Mouse (Mus musculus) lung, postnatal 25 days (tissue): ENCODE results near the gene Mettl1.
"Not testable (repeated sequence)": the region's sequence is repeated elsewhere in the genome, so short reads cannot be mapped to it uniquely, and the experiment has no call there.

Experiments used
- DNase-seq: peaks from one replicate; pipeline ENCODE4 v3.0.0; 2022; ENCODE audit warnings: low spot score

The Mettl1 gene

GRCm38 (mm10) chr10:127068360-127069038 is 27.3 kb downstream of the Mettl1 start:
- no peak for DNase-seq

- DNase-seq: no peak
Measured at GRCm38 (mm10) chr10:127069281-127070189, 28.3 kb downstream of the Mettl1 start.

- peak; percentile 97 for DNase-seq
Measured at GRCm38 (mm10) chr10:127070190-127071121, 29.2 kb downstream of the Mettl1 start, which contains the start of gene Tspan31. Tspan31 (minus strand) TSS chr10:127070264.

GRCm38 (mm10) chr10:127071203-127071602 is 30.0 kb downstream of the Mettl1 start:
- no peak for DNase-seq

DNA sequence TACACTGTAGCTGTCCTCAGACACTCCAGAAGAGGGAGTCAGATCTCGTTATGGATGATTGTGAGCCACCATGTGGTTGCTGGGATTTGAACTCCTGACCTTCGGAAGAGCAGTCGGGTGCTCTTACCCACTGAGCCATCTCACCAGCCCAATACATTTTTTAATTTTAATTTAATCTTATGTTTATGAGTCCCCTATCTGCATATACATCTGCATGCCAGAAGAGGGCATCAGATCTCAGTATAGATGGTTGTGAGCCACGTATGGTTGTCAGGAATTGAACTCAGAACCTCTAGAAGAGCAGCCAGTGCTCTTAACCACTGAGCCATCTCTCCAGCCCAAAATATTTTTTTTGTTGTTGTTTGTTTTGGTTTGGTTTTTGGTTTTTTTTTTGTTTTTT is 31.1 kb downstream of the Mettl1 start:
- DNase-seq: not testable (repeated sequence)

DNA sequence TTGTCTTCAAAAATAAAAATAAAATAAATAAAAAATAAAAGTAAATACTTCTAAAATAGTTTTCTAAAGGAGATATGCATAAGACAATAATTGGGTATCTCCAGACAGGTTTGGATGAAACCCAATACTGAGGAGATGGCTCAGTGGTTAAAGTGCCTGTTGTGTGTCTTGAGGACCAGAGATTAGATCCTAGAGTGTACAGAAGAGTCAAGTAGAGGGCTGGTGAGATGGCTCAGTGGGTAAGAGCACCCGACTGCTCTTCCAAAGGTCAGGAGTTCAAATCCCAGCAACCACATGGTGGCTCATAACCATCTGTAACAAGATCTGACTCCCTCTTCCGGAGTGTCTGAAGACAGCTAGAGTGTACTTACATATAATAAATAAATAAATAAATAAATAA is 31.8 kb downstream of the Mettl1 start:
- DNase-seq: not testable (repeated sequence)

DNA sequence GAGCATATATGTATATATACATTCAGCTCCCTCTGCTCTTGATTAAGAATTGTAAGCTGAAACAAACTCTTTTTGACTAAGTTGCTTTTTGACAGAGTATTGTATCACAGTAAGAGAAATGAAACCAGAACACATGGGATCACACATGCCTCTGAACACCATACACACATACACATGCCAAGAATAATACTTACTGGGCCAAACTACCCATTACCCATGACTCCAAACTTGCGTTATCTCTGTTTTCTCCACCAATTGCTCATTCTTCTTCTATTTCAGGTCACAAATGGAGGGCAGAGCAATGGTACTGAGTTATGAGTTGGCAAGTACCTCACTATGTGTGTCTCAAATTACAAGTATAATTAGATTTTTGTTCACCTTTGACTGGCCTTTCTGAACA is 32.8 kb downstream of the Mettl1 start:
- DNase-seq: no peak

DNA sequence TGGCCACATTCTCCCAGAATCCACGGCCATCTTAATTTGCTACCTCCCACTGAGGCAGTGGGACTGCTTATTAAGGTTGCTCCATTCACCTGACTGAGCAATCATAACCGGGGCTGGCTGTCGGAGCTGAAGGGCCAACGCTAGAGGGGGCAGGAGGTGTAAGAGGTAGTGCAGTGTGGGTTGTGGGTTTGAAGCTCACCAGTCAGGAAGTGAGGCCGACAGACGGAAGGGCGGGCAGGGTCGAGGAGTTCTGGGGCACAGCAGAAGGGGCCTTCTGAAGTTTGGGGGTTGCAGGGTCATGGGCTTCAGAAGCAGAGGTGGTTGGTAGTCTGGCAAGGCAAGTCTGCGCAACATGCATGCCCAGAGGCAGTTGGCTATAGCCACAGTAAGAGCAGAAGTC is 33.9 kb downstream of the Mettl1 start, which contains the start of gene Agap2:
Agap2 (plus strand) TSS at position 205 of the 400 bp plus-strand sequence.
- DNase-seq: peak; percentile 64

DNA sequence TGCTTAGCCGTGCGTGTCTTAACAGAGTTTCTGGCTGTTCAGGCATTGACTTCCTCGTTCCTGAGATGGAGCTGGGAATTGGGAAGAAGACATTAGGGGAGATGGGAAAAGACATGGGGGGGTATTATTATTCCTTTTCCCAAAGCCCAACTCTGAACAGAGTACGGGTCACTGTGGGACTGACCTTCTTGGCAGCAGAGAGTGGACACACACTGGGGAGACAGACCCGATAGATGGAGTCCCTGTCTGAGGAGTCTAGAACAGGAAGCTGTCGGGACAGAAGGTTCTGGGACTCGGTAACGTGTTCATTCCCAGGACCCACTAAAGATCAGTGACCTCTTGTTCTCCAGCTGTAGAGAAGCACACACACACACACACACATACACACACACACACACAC is 34.4 kb downstream of the Mettl1 start:
- no peak for DNase-seq

- no peak for DNase-seq
Measured at GRCm38 (mm10) chr10:127076082-127076481, 34.9 kb downstream of the Mettl1 start.

GRCm38 (mm10) chr10:127077515-127077914 is 36.3 kb downstream of the Mettl1 start:
- DNase-seq: no peak

GRCm38 (mm10) chr10:127078001-127078676 is 36.9 kb downstream of the Mettl1 start:
- no peak for DNase-seq

GRCm38 (mm10) chr10:127078677-127079575 is 37.7 kb downstream of the Mettl1 start:
- no peak for DNase-seq

GRCm38 (mm10) chr10:127079665-127080391 is 38.6 kb downstream of the Mettl1 start:
- DNase-seq: no peak

DNA sequence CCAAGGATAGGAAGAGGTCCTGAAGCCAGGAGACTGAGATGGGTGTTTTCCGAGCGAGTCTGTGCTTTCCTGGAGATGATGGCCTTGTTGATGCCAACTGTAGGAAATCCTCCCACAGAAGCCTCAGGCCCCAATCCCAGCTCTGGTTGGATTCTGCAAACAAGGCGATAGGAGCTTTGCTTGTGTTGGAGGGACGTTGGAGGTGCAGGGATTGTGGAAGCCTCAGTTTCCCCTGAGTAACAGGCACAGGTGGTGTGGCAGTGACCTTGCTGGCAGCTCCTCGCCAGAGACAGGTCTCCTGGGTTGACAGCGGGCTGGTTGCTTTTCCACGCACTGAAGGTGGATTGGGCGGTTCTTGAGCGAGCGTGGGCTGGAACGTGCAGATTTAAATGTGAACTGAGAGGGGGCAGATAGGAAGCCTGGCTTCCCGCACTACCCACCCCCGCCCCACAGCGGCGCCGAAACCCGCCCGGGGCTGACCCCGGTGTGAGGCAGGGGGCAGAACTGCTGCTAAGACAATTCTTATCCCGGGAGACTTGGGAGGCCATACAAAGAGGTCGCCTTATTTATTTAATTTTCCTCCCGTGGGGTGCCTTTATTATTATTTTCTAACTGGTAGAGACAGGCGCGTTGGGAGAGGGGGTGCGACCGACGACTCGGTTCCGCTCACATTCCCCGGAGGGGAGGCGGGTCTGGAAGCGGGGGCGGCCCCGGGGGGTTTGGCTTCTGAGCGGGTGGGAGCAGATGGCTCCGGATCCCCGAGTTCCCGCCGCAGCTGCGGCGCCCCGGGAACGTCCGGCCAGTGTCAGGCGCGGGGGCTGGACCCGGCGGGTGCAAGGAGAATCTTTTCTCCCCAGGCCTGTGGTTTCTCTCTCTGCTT is 39.9 kb downstream of the Mettl1 start:
- no peak for DNase-seq

DNA sequence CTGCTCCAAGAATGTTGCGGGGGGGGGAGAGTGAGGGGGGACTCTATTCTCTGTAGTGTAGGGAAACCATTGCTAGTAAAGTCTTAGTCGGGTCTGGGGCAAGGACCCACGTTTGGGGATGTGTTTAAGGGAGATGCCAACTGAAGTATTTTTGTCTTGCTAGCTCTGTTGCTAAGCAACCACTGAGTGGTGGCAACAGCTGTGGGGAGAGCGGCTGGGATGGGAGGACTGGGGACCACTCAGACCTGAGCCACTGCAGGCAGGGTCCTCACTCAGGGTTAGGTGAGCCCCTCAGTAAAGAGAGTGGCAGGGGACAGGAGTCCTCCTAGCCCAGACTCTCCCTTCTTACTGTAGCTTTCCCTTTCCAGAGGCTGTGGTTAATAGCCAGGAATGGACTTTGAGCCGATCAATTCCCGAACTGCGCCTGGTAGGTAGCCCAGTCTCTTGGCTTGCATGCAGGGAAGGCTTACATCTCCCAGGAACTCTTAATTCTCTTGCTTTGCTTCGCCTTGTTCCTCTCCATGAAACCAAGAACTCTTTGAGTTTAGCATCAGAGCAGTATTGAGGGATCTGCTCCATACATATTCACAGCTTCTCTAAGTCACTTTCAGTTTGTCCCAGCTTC is 40.9 kb downstream of the Mettl1 start:
- no peak for DNase-seq

GRCm38 (mm10) chr10:127083292-127083914 is 42.2 kb downstream of the Mettl1 start:
- no peak for DNase-seq

DNA sequence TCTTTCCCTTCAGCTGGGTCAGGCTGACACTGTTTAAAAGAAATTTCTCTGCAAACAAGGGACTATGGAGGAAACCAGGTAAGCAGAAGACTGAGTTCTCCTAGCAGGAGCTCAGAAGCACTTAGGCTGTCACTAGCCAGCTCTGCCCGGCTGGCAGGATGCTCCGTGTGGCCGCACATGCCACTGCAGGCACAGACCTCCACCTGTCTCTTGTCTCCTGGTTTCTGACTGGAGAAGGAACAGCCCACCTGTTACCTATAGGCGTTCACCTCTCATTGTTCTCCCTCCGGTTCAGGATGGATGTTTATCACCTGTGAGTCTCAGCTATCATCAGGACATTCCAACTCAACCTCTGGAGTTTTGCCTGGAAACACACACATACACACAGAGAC is 42.7 kb downstream of the Mettl1 start:
- no peak for DNase-seq
